Mouse (Mus musculus) neural tube, embryonic 14.5 days (tissue): Measurements from ENCODE around the gene Psph. TPM values are rescaled to one million over a fixed set of nuclear protein-coding genes. Genes with fewer than 3 reads are reported as not detected.
"Not testable (repeated sequence)": the region's sequence is repeated elsewhere in the genome, so short reads cannot be mapped to it uniquely, and the experiment has no call there.

ENCODE experiments used
- ATAC-seq: fragments of 200-750 bp; cut with Nextera tagmentation; 2 replicates; pipeline ENCODE4 v1.8.0; 2017; ENCODE audit warnings: low read depth, mild to moderate bottlenecking, moderate TSS enrichment, moderate library complexity
- H3K27ac ChIP-seq: fragments of 300-500 bp; sonication (generic); 2 replicates; pipeline ENCODE4 v1.5.1; 2014; ENCODE audit warnings: low read depth, mild to moderate bottlenecking, control low read depth, low read length, moderate library complexity, mixed read lengths
- H3K27me3 ChIP-seq: fragments of 300-500 bp; sonication (generic); 2 replicates; pipeline ENCODE4 v1.6.1; 2014; ENCODE audit warnings: low read length; ENCODE audit not compliant: control insufficient read depth, insufficient read depth
- H3K36me3 ChIP-seq: fragments of 300-500 bp; sonication (generic); 2 replicates; pipeline ENCODE4 v1.6.1; 2014; ENCODE audit warnings: low read length, mixed read lengths; ENCODE audit not compliant: control insufficient read depth, insufficient read depth
- H3K4me1 ChIP-seq: fragments of 300-500 bp; sonication (generic); 2 replicates; pipeline ENCODE4 v1.6.1; 2014; ENCODE audit warnings: low read length; ENCODE audit not compliant: control insufficient read depth, insufficient read depth
- H3K4me2 ChIP-seq: fragments of 300-500 bp; sonication (generic); 2 replicates; pipeline ENCODE4 v1.6.1; 2014; ENCODE audit warnings: mild to moderate bottlenecking, low read depth, low read length, control low read depth
- H3K4me3 ChIP-seq: fragments of 300-500 bp; sonication (generic); 2 replicates; pipeline ENCODE4 v1.5.1; 2014; ENCODE audit warnings: low read depth, low read length, control low read depth, mixed read lengths
- H3K9ac ChIP-seq: fragments of 300-500 bp; sonication (generic); replicated peaks from 2 replicates; pipeline ENCODE4 v1.6.1; 2014; ENCODE audit warnings: low read depth, mild to moderate bottlenecking, control low read depth, low read length, mixed read lengths
- H3K9me3 ChIP-seq: fragments of 300-500 bp; sonication (generic); 2 replicates; pipeline ENCODE4 v1.6.1; 2016; ENCODE audit warnings: low read length; ENCODE audit not compliant: control insufficient read depth
- WGBS: fragments of 180-500 bp; shearing (Covaris S2); extraction: QIAGEN DNeasy Blood & Tissue Kit; methylation state at CpG from one replicate; pipeline ENCODE4 v1.1.7; 2014; 5-methylcytosine and 5-hydroxymethylcytosine counted together
- polyA plus RNA-seq: library from polyadenylated mRNA; unstranded; fragments of >200 nt; fragmentation: Nextera tagmentation; extraction: Ambion mirVana; gene quantifications from 2 replicates; pipeline ENCODE4 v1.2.1, GENCODE M21; 2014

The Psph gene
- polyA plus RNA-seq, 1 experiment from 2014 or later, result 33.6 TPM

GRCm38 (mm10) chr5:129778348-129778995, 8.8 kb downstream of the Psph start:
- peak overlapping the region; percentile 44 for H3K9ac ChIP-seq
- peak overlapping the region; percentile 38 for H3K4me3 ChIP-seq
- no peaks in the 10 kb centered on the region for H3K36me3 ChIP-seq
- ATAC-seq, result no peak; the same call in 1 of the 2 replicates
- peak overlapping the region; percentile 73 for H3K4me2 ChIP-seq
- H3K27me3 ChIP-seq, result no peaks in the 10 kb centered on the region
- peaks cover 5% of the 10 kb centered on the region; the same call in 1 of the 2 replicates for H3K4me1 ChIP-seq
- H3K9me3 ChIP-seq, result no peaks in the 10 kb centered on the region
- WGBS, result 44% methylated on average over 11 of the region's 11 CpGs
- H3K27ac ChIP-seq, result no peak overlapping the region

DNA sequence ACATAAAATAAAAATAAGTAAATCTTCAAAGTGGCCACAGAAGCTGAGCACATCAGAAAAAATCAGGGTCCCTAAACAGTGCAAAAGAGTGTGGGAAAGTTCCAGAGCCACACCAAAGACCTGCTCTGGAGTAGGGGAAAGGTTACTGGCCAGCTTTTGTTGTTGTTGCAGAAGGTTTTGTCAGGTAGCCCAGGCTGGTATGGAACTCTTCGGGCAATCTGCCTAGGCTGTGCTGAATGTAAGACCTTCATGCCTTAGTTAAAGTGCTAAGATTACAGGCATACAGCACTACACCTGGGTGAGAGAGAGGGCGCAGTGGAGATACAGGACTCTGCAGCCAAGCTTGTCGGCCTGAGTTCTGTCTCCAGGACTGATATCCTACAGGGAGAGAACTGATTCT, 12.6 kb downstream of the Psph start:
- no peak for ATAC-seq
- no peak overlapping the region for H3K9ac ChIP-seq
- no peak overlapping the region for H3K27ac ChIP-seq
- H3K4me1 ChIP-seq, result peaks cover 4% of the 10 kb centered on the region; the same call in 1 of the 2 replicates
- no peaks in the 10 kb centered on the region for H3K36me3 ChIP-seq
- no peak overlapping the region for H3K4me3 ChIP-seq
- H3K27me3 ChIP-seq, result no peaks in the 10 kb centered on the region
- H3K9me3 ChIP-seq, result no peaks in the 10 kb centered on the region
- no peak overlapping the region for H3K4me2 ChIP-seq
- 97% methylated on average over 3 of the region's 3 CpGs for WGBS

DNA sequence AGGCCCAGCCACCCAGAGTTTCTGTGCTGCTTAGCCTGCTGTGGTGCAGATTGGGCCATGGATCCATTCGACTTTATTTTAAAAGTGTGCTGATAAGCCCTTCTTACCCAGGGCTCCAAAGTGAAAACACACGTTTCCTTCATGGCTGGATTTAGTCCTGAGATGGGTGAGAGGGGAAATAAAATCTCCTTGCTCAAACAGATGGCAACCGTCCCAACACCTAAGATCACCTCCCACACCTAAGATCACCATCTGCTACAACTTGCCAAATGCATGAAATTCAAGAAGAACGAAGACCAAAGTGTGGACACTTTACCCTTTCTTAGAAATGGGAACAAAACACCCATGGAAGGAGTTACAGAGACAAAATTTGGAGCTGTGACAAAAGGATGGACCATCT, 13.9 kb downstream of the Psph start:
- ATAC-seq, result not testable (repeated sequence)

GRCm38 (mm10) chr5:129772433-129772832, 14.8 kb downstream of the Psph start:
- no peak overlapping the region for H3K4me3 ChIP-seq
- H3K36me3 ChIP-seq, result peaks cover 3% of the 10 kb centered on the region
- WGBS, result 90% methylated on average over 10 of the region's 10 CpGs
- no peak for ATAC-seq
- no peak overlapping the region for H3K9ac ChIP-seq
- no peak overlapping the region for H3K4me2 ChIP-seq
- H3K27me3 ChIP-seq, result no peaks in the 10 kb centered on the region
- no peaks in the 10 kb centered on the region for H3K9me3 ChIP-seq
- no peaks in the 10 kb centered on the region for H3K4me1 ChIP-seq
- H3K27ac ChIP-seq, result no peak overlapping the region

More for the DNA sequence above, 13.9 kb downstream of the Psph start:
- 93% methylated on average over 4 of the region's 4 CpGs for WGBS
- H3K9me3 ChIP-seq, H3K9ac ChIP-seq, H3K4me1 ChIP-seq, H3K4me3 ChIP-seq, H3K27me3 ChIP-seq, H3K27ac ChIP-seq, H3K36me3 ChIP-seq, H3K4me2 ChIP-seq: not testable (repeated sequence)

DNA sequence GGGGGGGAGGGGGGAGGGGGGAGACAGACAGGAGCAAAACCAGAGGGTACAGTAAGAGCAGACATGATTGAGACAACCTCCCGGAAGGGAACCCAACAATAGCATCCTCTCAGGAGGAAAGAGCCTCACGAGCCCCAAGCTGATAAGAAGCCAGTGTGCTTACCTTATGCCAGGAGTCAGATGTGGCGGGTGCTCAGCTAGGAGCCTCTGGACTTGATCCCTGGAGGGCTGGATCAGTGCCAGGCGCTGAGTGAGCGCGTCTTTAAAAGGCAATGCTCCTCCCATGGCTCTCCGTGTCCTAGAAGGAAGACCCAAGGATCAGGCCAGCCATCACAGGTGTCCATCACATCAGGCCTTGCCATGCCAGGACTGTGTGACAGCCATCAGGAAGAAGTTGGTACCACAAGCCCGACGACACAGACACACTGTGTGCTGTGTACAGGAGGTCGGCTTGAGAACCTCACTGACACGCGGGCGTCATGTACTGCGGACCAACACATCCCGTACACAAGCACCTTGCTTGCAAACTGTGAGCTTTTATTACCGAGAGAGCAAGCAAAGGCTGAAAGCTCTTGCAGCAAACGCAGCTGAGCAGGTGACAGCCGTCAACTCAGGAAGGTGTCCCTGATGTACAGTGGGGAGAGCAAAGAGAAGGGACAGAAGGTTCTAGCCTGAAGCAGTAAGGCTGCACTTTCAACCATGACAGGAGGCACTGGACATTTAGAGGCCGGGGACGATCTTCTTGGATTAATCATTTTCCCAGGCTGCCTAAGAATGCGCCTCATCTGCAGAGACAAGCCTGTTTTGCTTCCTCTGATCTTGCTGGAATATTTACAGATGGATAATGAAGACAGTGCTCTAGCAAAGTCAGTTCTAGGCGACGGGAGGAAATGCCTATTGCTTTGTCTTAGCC, 16.6 kb downstream of the Psph start:
- Histone ChIP-seq H3K9me3 (no peaks in the 10 kb centered on the region), H3K9ac (no peak overlapping the region), H3K27me3 (no peaks in the 10 kb centered on the region), H3K36me3 (peaks cover 3% of the 10 kb centered on the region), H3K27ac (no peak overlapping the region), H3K4me3 (no peak overlapping the region), H3K4me2 (no peak overlapping the region), H3K4me1 (no peaks in the 10 kb centered on the region)
- WGBS, result 90% methylated on average over 23 of the region's 23 CpGs
- no peak for ATAC-seq

GRCm38 (mm10) chr5:129761865-129762540, 25.2 kb downstream of the Psph start:
- 0 out of 2 replicates have a peak, but pooled peaks cover 5% of the 10 kb centered on the region for H3K4me1 ChIP-seq
- H3K36me3 ChIP-seq, result peaks cover 4% of the 10 kb centered on the region; the same call in 1 of the 2 replicates
- no peaks in the 10 kb centered on the region for H3K27me3 ChIP-seq
- no peaks in the 10 kb centered on the region for H3K9me3 ChIP-seq
- H3K27ac ChIP-seq, result peak overlapping the region; percentile 78
- no peak overlapping the region for H3K4me2 ChIP-seq
- H3K9ac ChIP-seq, result 0 out of 2 replicates have a peak overlapping the region, but pooled peaks have one; percentile 28
- 39% methylated on average over 18 of the region's 18 CpGs for WGBS
- peak; percentile 91 for ATAC-seq
- H3K4me3 ChIP-seq, result no peak overlapping the region

GRCm38 (mm10) chr5:129759929-129760480, 27.2 kb downstream of the Psph start:
- no peak overlapping the region for H3K4me2 ChIP-seq
- peaks cover 3% of the 10 kb centered on the region; the same call in 1 of the 2 replicates for H3K36me3 ChIP-seq
- no peak overlapping the region for H3K4me3 ChIP-seq
- H3K9ac ChIP-seq, result no peak overlapping the region
- no peaks in the 10 kb centered on the region for H3K9me3 ChIP-seq
- H3K27ac ChIP-seq, result no peak overlapping the region
- no peaks in the 10 kb centered on the region for H3K27me3 ChIP-seq
- 0 out of 2 replicates have a peak, but pooled peaks cover 5% of the 10 kb centered on the region for H3K4me1 ChIP-seq
- ATAC-seq, result no peak
- 90% methylated on average over 13 of the region's 13 CpGs for WGBS

GRCm38 (mm10) chr5:129756886-129757285, 30.4 kb downstream of the Psph start:
- 96% methylated on average over 20 of the region's 20 CpGs for WGBS
- peaks cover 12% of the 10 kb centered on the region for H3K36me3 ChIP-seq

More at GRCm38 (mm10) chr5:129756886-129757285, 30.4 kb downstream of the Psph start:
- H3K27ac ChIP-seq, result no peak overlapping the region
- no peak overlapping the region for H3K4me2 ChIP-seq
- H3K4me3 ChIP-seq, result no peak overlapping the region
- 0 out of 2 replicates have a peak, but pooled peaks cover 4% of the 10 kb centered on the region for H3K4me1 ChIP-seq
- ATAC-seq, result no peak
- H3K9me3 ChIP-seq, result no peaks in the 10 kb centered on the region
- H3K9ac ChIP-seq, result no peak overlapping the region
- no peaks in the 10 kb centered on the region for H3K27me3 ChIP-seq
